Mouse (Mus musculus): Measurements from ENCODE around the gene Acsm1. TPM values are rescaled to one million over a fixed set of nuclear protein-coding genes. Genes with fewer than 3 reads are reported as not detected.
"Not testable (repeated sequence)": the region's sequence is repeated elsewhere in the genome, so short reads cannot be mapped to it uniquely, and the experiment has no call there.

The Acsm1 gene
- total RNA-seq (2021) = not detected

- no peak for DNase-seq
Observed at GRCm38 (mm10) chr7:119606664-119607076, at the start of gene Acsm1. Gene Acsm1, plus strand, starts transcription at chr7:119607026.

GRCm38 (mm10) chr7:119559789-119560451 lies 46.9 kb upstream of the Acsm1 start:
- no peak for DNase-seq

GRCm38 (mm10) chr7:119560452-119560835 lies 46.4 kb upstream of the Acsm1 start:
- no peak for DNase-seq

GRCm38 (mm10) chr7:119561441-119561840 lies 45.4 kb upstream of the Acsm1 start:
- no peak for DNase-seq

- not testable (repeated sequence) for DNase-seq
Observed at GRCm38 (mm10) chr7:119562476-119562875, 44.4 kb upstream of the Acsm1 start.

GRCm38 (mm10) chr7:119594530-119595107 lies 12.2 kb upstream of the Acsm1 start:
- DNase-seq = no peak

GRCm38 (mm10) chr7:119595306-119595705 lies 11.5 kb upstream of the Acsm1 start:
- DNase-seq = no peak

GRCm38 (mm10) chr7:119596536-119596935 lies 10.3 kb upstream of the Acsm1 start:
- DNase-seq = no peak

- no peak for DNase-seq
Observed at GRCm38 (mm10) chr7:119601195-119601953, 5.5 kb upstream of the Acsm1 start.

GRCm38 (mm10) chr7:119601954-119602317 lies 4.9 kb upstream of the Acsm1 start:
- DNase-seq = no peak

GRCm38 (mm10) chr7:119604903-119605483 lies 1.8 kb upstream of the Acsm1 start:
- no peak for DNase-seq

GRCm38 (mm10) chr7:119605926-119606663 lies 731 bp upstream of the Acsm1 start:
- DNase-seq = no peak

GRCm38 (mm10) chr7:119607796-119608515 lies 1.1 kb downstream of the Acsm1 start:
- no peak for DNase-seq

GRCm38 (mm10) chr7:119616531-119616930 lies 9.7 kb downstream of the Acsm1 start:
- DNase-seq = no peak

GRCm38 (mm10) chr7:119617593-119617992 lies 10.8 kb downstream of the Acsm1 start:
- DNase-seq = no peak

GRCm38 (mm10) chr7:119618209-119618935 lies 11.5 kb downstream of the Acsm1 start:
- DNase-seq = no peak

GRCm38 (mm10) chr7:119620157-119620556 lies 13.3 kb downstream of the Acsm1 start:
- no peak for DNase-seq

GRCm38 (mm10) chr7:119638773-119639172 lies 31.9 kb downstream of the Acsm1 start:
- DNase-seq = no peak

GRCm38 (mm10) chr7:119642307-119642706 lies 35.5 kb downstream of the Acsm1 start:
- DNase-seq = no peak

- DNase-seq = no peak
Observed at GRCm38 (mm10) chr7:119667893-119668292, 61.1 kb downstream of the Acsm1 start.

GRCm38 (mm10) chr7:119670395-119670794 lies 63.6 kb downstream of the Acsm1 start:
- DNase-seq = no peak

Data from heart, postnatal 4 days (tissue).